Mouse (Mus musculus) midbrain, embryonic 16.5 days (tissue): Measurements from ENCODE around the gene Pde8b. TPM values are rescaled to one million over a fixed set of nuclear protein-coding genes. Genes with fewer than 3 reads are reported as not detected.

Experiments used
- ATAC-seq: fragments of 200-750 bp; cut with Nextera tagmentation; 2 replicates; pipeline ENCODE4 v1.8.0; 2017; ENCODE audit warnings: moderate TSS enrichment
- H3K27ac ChIP-seq: fragments of 300-500 bp; sonication (generic); 2 replicates; pipeline ENCODE4 v1.5.1; 2014; ENCODE audit warnings: mild to moderate bottlenecking, low read length, mixed read lengths
- H3K27me3 ChIP-seq: fragments of 300-500 bp; sonication (generic); 2 replicates; pipeline ENCODE4 v1.6.1; 2014; ENCODE audit warnings: low read depth, low read length, mixed read lengths; ENCODE audit not compliant: control insufficient read depth, insufficient read depth
- H3K36me3 ChIP-seq: fragments of 300-500 bp; sonication (generic); 2 replicates; pipeline ENCODE4 v1.6.1; 2014; ENCODE audit warnings: mild to moderate bottlenecking, low read length, moderate library complexity, mixed read lengths; ENCODE audit not compliant: control insufficient read depth, insufficient read depth
- H3K4me1 ChIP-seq: fragments of 300-500 bp; sonication (generic); 2 replicates; pipeline ENCODE4 v1.6.1; 2014; ENCODE audit warnings: mild to moderate bottlenecking, low read length, mixed read lengths; ENCODE audit not compliant: control insufficient read depth, insufficient read depth
- H3K4me2 ChIP-seq: fragments of 300-500 bp; sonication (generic); 2 replicates; pipeline ENCODE4 v1.6.1; 2014; ENCODE audit warnings: mild to moderate bottlenecking, low read length, mixed read lengths
- H3K4me3 ChIP-seq: fragments of 300-500 bp; sonication (generic); 2 replicates; pipeline ENCODE4 v1.5.1; 2014; ENCODE audit warnings: low read depth, mild to moderate bottlenecking, low read length, moderate library complexity, mixed read lengths
- H3K9ac ChIP-seq: fragments of 300-500 bp; sonication (generic); 2 replicates; pipeline ENCODE4 v1.6.1; 2014; ENCODE audit warnings: low read depth, low read length, mixed read lengths
- H3K9me3 ChIP-seq: fragments of 300-500 bp; sonication (generic); replicated peaks from 2 replicates; pipeline ENCODE4 v1.6.1; 2014; ENCODE audit warnings: mild to moderate bottlenecking, low read length, mixed read lengths; ENCODE audit not compliant: control insufficient read depth, poor library complexity, severe bottlenecking
- WGBS: fragments of 180-500 bp; shearing (Covaris S2); extraction: QIAGEN DNeasy Blood & Tissue Kit; methylation state at CpG from one replicate; pipeline ENCODE4 v1.1.7; 2014; 5-methylcytosine and 5-hydroxymethylcytosine counted together
- polyA plus RNA-seq: library from polyadenylated mRNA; unstranded; fragments of >200 nt; fragmentation: Nextera tagmentation; extraction: Ambion mirVana; gene quantifications from 2 replicates; pipeline ENCODE4 v1.2.1, GENCODE M21; 2015

Pde8b gene
- polyA plus RNA-seq, 1 experiment from 2014 or later: 11.0 TPM

DNA sequence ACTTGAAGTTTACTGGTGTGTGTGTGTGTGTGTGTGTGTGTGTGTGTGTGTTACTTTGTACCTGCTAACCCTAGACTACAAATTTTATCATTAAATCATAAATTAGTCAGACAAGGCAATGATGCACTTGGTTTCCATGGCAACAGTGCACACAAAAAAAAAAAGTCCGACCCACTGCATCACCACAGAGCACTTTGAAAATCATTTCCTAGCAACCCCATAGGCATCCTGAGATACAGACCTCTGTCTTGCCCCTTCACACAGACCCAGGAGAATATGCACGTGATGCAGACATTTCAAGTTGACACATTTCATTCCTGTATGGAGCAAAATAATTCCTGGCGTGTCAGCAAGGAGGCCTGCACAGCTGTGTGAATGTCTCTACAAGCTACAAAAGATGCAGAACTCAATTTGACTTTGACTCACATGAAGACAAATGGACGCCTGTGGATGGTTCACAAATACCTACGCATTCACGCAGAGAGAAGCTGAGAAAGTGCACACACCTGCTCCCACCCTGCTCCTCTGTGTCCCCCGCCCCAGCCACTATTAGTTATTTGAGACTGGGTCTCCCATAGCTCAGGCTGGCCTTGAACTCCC lies 53.9 kb downstream of the Pde8b start:
- Histone ChIP-seq H3K4me3 (no peak overlapping the region), H3K36me3 (no peaks in the 10 kb centered on the region), H3K9ac (no peak overlapping the region), H3K4me1 (peaks cover 10% of the 10 kb centered on the region; the same call in 1 of the 2 replicates), H3K27me3 (no peaks in the 10 kb centered on the region), H3K4me2 (no peak overlapping the region), H3K9me3 (no peaks in the 10 kb centered on the region), H3K27ac (peak overlapping the region; percentile 73)
- WGBS: 42% methylated on average over 7 of the region's 7 CpGs
- ATAC-seq: peak; percentile 90

DNA sequence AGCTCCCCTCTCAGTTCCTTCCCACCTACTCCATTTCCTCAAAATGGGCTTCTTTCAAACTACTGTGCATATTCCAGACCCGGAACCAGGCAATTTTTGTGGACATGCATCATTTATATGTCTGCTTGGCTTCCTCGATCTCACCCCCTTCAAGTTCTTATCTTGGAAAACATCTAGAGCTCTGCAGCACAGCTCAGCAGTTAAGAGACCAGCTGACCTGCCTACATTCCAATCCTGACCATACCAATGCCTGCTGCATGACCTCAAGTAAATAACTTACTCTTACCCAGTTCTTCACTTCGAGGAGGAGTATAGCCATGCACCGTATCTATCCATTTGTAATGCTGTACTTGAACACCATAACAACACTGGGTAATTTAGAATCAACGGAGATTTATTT lies 58.2 kb downstream of the Pde8b start:
- no peaks in the 10 kb centered on the region for H3K27me3 ChIP-seq
- H3K4me2 ChIP-seq: no peak overlapping the region
- H3K4me1 ChIP-seq: peaks cover 10% of the 10 kb centered on the region; the same call in 1 of the 2 replicates
- H3K4me3 ChIP-seq: no peak overlapping the region
- no peak overlapping the region for H3K27ac ChIP-seq
- H3K36me3 ChIP-seq: no peaks in the 10 kb centered on the region
- H3K9ac ChIP-seq: no peak overlapping the region
- H3K9me3 ChIP-seq: no peaks in the 10 kb centered on the region
- 89% methylated on average over 5 of the region's 5 CpGs for WGBS
- no peak for ATAC-seq

DNA sequence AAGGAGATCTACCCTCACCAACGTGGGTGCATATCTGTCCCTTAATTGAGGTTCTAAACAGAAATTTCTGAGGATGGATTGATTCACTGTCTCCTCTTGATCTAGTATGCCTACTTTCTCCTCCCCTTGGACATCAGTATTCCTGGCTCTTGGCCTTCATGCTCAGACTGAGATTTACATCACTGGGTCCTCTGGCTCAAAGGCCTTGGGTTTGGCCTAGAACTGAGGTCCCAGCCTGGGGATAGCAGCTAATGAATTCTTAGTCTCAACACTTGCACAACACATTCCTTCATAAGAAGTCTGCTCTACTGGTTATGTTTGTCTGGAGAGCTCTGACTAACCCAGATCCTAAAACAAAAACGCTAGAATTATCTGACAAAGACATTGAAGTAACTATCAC lies 61.0 kb downstream of the Pde8b start:
- Histone ChIP-seq H3K27me3 (no peaks in the 10 kb centered on the region), H3K4me1 (no peaks in the 10 kb centered on the region; the same call in 1 of the 2 replicates), H3K4me2 (no peak overlapping the region), H3K9ac (no peak overlapping the region), H3K27ac (no peak overlapping the region), H3K36me3 (no peaks in the 10 kb centered on the region), H3K4me3 (no peak overlapping the region), H3K9me3 (no peaks in the 10 kb centered on the region)
- ATAC-seq: no peak
- 86% methylated on average over 2 of the region's 2 CpGs for WGBS

DNA sequence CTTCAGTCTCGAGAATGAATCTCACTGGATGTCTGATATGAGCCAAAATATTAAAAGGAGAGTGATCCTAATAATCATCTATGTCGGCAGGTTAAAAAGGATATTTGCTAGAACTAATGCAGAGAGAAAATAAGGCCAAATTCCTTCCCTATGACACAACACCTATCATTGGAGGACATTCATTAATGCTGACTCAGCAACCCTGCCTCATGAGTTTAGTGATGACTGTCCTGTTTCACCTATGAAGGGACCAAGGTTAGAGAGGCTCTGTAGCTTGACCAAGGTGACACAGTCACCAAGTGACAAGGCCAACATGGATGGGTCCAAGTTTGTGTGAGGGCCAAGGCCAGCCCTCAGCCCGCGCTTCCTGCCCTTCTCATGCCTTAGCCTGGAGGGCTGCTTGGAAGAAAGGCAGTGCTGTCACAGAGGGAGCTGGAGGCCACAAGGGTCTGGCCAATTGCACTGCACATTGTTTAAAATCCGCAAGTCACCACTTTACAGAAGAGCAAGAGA lies 62.9 kb downstream of the Pde8b start:
- Histone ChIP-seq H3K27ac (no peak overlapping the region), H3K9me3 (no peaks in the 10 kb centered on the region), H3K36me3 (no peaks in the 10 kb centered on the region), H3K4me1 (no peaks in the 10 kb centered on the region; the same call in 1 of the 2 replicates), H3K27me3 (no peaks in the 10 kb centered on the region), H3K4me2 (no peak overlapping the region), H3K4me3 (no peak overlapping the region), H3K9ac (no peak overlapping the region)
- WGBS: 89% methylated on average over 5 of the region's 5 CpGs
- no peak for ATAC-seq

DNA sequence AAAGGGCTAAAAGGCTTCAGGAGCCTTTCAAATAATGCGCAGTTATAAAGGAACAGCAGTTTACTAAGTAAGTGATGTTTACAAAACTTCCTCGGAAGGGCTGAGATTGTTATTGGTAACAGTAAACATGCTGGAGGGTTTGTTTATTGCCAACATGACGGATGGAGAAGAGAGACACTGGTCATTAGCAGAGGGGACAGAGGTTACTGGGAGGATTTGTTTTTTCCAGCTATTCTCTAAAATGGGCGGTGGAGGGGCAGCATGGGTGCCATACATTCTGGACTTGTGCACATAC lies 63.4 kb downstream of the Pde8b start:
- ATAC-seq: no peak
- no peak overlapping the region for H3K9ac ChIP-seq
- H3K27ac ChIP-seq: no peak overlapping the region
- H3K4me2 ChIP-seq: no peak overlapping the region
- H3K4me1 ChIP-seq: no peaks in the 10 kb centered on the region; the same call in 1 of the 2 replicates
- H3K4me3 ChIP-seq: no peak overlapping the region
- H3K27me3 ChIP-seq: no peaks in the 10 kb centered on the region
- no peaks in the 10 kb centered on the region for H3K9me3 ChIP-seq
- no peaks in the 10 kb centered on the region for H3K36me3 ChIP-seq
- WGBS: 64% methylated on average over 4 of the region's 4 CpGs

DNA sequence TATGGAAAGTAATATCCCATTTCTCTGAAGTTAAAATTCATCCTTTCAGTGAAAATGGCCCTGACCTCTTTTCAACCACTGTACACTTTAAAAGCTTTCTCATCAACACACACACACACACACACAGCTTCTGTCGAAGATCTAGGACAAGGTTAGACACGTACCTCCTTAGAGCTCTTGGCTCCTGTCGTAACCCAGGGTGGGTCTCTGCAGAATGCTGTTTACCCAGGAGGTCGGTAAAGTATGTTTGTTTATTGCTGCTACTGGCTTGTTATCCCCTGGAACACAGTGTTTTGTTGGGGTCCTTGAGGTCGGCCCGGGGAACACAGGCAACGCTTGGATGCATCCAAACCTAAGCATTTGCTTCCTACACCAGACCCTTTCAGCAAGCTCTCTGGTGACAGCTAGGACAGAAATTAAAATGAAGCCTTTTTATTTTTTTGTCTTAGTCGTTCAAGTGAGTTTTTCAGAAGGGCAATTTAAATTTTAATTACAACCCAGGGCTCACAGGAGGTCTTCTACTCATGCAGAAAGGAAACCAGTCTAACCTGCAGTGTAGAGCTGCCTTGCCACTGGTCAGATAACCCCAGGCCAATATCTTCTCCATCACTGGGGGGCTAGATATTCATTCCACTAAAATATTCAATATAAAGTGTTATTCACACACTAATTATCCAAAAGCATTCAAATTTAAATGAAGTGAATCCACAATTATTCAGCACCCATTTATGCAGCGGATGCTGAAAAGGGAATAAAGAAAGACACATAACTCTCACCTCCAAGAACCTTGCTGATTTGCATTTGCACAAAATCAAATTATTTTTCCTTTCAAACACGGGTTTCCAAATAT lies 64.0 kb downstream of the Pde8b start:
- no peak overlapping the region for H3K9ac ChIP-seq
- H3K9me3 ChIP-seq: no peaks in the 10 kb centered on the region
- no peak overlapping the region for H3K27ac ChIP-seq
- H3K36me3 ChIP-seq: no peaks in the 10 kb centered on the region
- ATAC-seq: no peak
- no peaks in the 10 kb centered on the region for H3K27me3 ChIP-seq
- no peaks in the 10 kb centered on the region; the same call in 1 of the 2 replicates for H3K4me1 ChIP-seq
- H3K4me2 ChIP-seq: no peak overlapping the region
- no peak overlapping the region for H3K4me3 ChIP-seq
- WGBS: 39% methylated on average over 10 of the region's 10 CpGs

DNA sequence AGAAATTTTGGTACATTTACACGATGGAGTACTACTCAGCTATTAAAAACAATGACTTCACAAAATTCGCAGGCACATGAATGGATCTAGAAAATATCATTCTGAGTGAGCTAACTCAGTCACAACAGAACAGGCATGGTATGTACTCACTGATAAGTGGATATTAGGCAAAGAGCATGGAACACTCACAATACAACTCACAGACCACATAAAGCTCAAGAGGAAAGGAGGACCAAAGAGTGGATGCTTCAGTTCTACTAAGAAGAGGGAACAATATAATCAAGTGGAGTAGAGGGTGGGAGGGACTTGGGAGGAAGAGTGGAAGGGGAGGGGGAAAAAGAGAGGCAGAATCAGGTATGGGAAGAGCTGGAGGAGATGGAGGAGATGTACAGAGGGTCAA lies 66.5 kb downstream of the Pde8b start:
- no peak for ATAC-seq
- H3K4me2 ChIP-seq: no peak overlapping the region
- H3K27ac ChIP-seq: no peak overlapping the region
- 94% methylated on average over 2 of the region's 2 CpGs for WGBS
- no peaks in the 10 kb centered on the region; the same call in 1 of the 2 replicates for H3K4me1 ChIP-seq
- no peak overlapping the region for H3K4me3 ChIP-seq
- no peaks in the 10 kb centered on the region for H3K27me3 ChIP-seq
- H3K36me3 ChIP-seq: no peaks in the 10 kb centered on the region
- no peak overlapping the region for H3K9ac ChIP-seq
- no peaks in the 10 kb centered on the region for H3K9me3 ChIP-seq

DNA sequence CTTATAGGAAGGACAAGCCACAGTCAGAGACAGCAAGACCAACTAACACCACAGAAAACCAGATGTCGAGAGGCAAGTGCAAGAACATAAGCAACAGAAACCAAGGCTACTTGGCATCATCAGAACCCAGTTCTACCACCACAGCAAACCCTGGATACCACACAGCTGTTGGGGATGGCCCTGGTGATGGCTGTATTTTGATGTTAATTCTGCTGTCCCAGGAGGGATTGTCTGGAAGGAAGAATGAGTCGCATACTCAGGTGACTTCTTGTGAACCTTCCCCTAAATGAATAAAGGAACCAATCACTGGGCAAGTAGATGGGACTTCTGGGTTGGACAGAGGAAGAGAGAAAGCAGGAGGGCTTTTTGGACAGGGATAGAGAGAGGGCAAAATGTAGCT lies 69.9 kb downstream of the Pde8b start:
- Histone ChIP-seq H3K9ac (no peak overlapping the region), H3K27me3 (no peaks in the 10 kb centered on the region), H3K4me3 (no peak overlapping the region), H3K27ac (no peak overlapping the region), H3K9me3 (no peaks in the 10 kb centered on the region), H3K4me2 (no peak overlapping the region), H3K4me1 (no peaks in the 10 kb centered on the region), H3K36me3 (no peaks in the 10 kb centered on the region)
- WGBS: 93% methylated on average over 2 of the region's 2 CpGs
- no peak for ATAC-seq

DNA sequence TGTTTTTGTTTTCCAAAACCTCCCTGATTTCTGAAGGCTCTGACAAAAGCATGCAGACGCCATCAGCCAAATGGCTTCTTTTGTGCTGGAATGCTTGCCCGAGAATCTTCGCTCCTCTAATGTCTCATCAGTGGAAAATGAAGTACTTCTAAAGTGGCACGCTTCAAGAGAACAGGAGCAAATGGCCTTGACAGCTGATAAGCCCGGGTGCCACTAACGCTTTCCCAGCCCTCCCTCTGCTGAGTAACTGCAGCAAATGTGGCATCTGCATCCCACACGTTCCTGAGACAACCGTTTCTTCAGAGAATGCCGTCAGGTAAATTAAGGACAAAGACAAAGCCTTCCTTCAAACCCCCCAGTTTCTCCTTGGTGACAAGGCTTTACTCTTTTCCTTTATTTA lies 72.8 kb downstream of the Pde8b start:
- H3K9ac ChIP-seq: no peak overlapping the region
- no peak overlapping the region for H3K4me3 ChIP-seq
- no peaks in the 10 kb centered on the region for H3K4me1 ChIP-seq
- H3K36me3 ChIP-seq: no peaks in the 10 kb centered on the region
- no peak for ATAC-seq
- WGBS: 60% methylated on average over 9 of the region's 9 CpGs
- H3K27me3 ChIP-seq: no peaks in the 10 kb centered on the region
- H3K4me2 ChIP-seq: no peak overlapping the region
- no peak overlapping the region for H3K27ac ChIP-seq
- no peaks in the 10 kb centered on the region for H3K9me3 ChIP-seq
